Mouse (Mus musculus) liver, embryonic 14.5 days (tissue): ENCODE data around the gene Kbtbd12.

Experiments
- CTCF ChIP-seq: IDR thresholded peaks from 2 replicates; pipeline ENCODE4 v1.5.1; 2016; ENCODE audit warnings: antibody characterized with exemption, low read depth, control low read depth
- EP300 ChIP-seq: IDR thresholded peaks from 2 replicates; pipeline ENCODE4 v1.6.1; 2016; ENCODE audit warnings: antibody characterized with exemption, low read depth

GRCm38 (mm10) chr6:88592367-88592766, 45.4 kb downstream of the Kbtbd12 start:
- TF ChIP-seq CTCF (no peak), EP300 (no peak)
